19 mouse cellular contexts compared by ENCODE assay signal in genomic region chr16:94693687-94694305, GRCm38 (mm10).
DNase-seq lines count a peak whose midpoint lies in the region; ATAC-seq and TF ChIP-seq lines count a peak whose summit lies in the region.
"Had no signal": no experiment of that assay in that cellular context is flagged by ENCODE, and none has a peak within 500 bp of the region (broad histone marks: within the 10 kb centered on the region; RNA-seq: fewer than 3 reads in every experiment).

No protein-coding gene starts in this region.

- 0 out of 2 replicates have a peak overlapping the region, but pooled peaks have one; percentile 37 for H3K27ac ChIP-seq in kidney, embryonic 16.5 days (ENCODE audit: low read length)
- H3K27ac ChIP-seq in ES-E14 (ENCODE audit: insufficient read depth, low read depth, low read length, poor library complexity, severe bottlenecking) = no peak overlapping the region
- peak overlapping the region; percentile 15; the same call in 1 of the 2 replicates for H3K27ac ChIP-seq in intestine, postnatal 0 days (ENCODE audit: low read depth, low read length)
- H3K27ac ChIP-seq: heart, embryonic 13.5 days; hindbrain, postnatal 0 days had no signal

- 51% methylated on average over 4 of the region's 4 CpGs for WGBS in kidney, embryonic 16.5 days
- WGBS in intestine, postnatal 0 days = 20% methylated on average over 4 of the region's 4 CpGs

- no peak for TF ChIP-seq CTCF in intestine, postnatal 0 days (IDR thresholded peaks at IDR 0.05; ENCODE audit: low read depth)

- H3K4me3 ChIP-seq in kidney, embryonic 16.5 days (ENCODE audit: low read length) = no peak overlapping the region
- no peak overlapping the region for H3K4me3 ChIP-seq in ES-E14 (ENCODE audit: insufficient read depth in 1 of 2, low read depth in 1 of 2, low read length in 2 of 2, poor library complexity in 1 of 2, severe bottlenecking in 1 of 2)
- no peak overlapping the region for H3K4me3 ChIP-seq in intestine, postnatal 0 days (ENCODE audit: low read depth, low read length)
- H3K4me3 ChIP-seq: forebrain, embryonic 15.5 days; heart, embryonic 13.5 days had no signal

- H3K9ac ChIP-seq in kidney, embryonic 16.5 days (replicated peaks; ENCODE audit: low read length) = no peak overlapping the region
- H3K9ac ChIP-seq in ES-E14 (ENCODE audit: insufficient read depth, low read depth, low read length, poor library complexity, severe bottlenecking) = no peak overlapping the region
- no peak overlapping the region for H3K9ac ChIP-seq in intestine, postnatal 0 days (ENCODE audit: low read depth, low read length)
- H3K9ac ChIP-seq: forebrain, embryonic 15.5 days; heart, embryonic 13.5 days had no signal

- ATAC-seq in kidney, embryonic 16.5 days (ENCODE audit: low FRiP score, low TSS enrichment) = no peak
- ATAC-seq in intestine, postnatal 0 days = peak; percentile 49
- ATAC-seq: CD4-positive, CD25-positive, alpha-beta regulatory T cell, adult 4 months; forebrain, embryonic 15.5 days; hindbrain, postnatal 0 days had no signal

- peak; percentile 31 for DNase-seq in adrenal gland, adult 2 months
- no peak for DNase-seq in adrenal gland, postnatal 4 days (ENCODE audit: low spot score in 2 of 2)
- no peak for DNase-seq in kidney, adult 9 months
- DNase-seq in ES-E14 (ENCODE audit: low read depth, low spot score) = no peak
- no peak for DNase-seq in embryo, embryonic 9.5 days (ENCODE audit: extremely low spot score)
- DNase-seq: adrenal gland, adult 8-10 months; B cell, adult 2 months; cerebellum, adult 11 months; cerebellum, adult 8-10 months; cerebellum, postnatal 14 days; gastrocnemius, postnatal 36 days; heart, adult 11 months; heart, postnatal 36 days had no signal

- H3K27me3 ChIP-seq in kidney, embryonic 16.5 days (ENCODE audit: insufficient read depth, low read length) = no peaks in the 10 kb centered on the region
- no peaks in the 10 kb centered on the region for H3K27me3 ChIP-seq in intestine, postnatal 0 days (replicated peaks; ENCODE audit: control insufficient read depth, insufficient read depth, low read length)
- H3K27me3 ChIP-seq: forebrain, embryonic 15.5 days; heart, embryonic 13.5 days had no signal

- no peaks in the 10 kb centered on the region for H3K9me3 ChIP-seq in kidney, embryonic 16.5 days (ENCODE audit: low read length)
- no peaks in the 10 kb centered on the region for H3K9me3 ChIP-seq in ES-E14 (ENCODE audit: control insufficient read depth, insufficient read depth, low read depth, low read length)
- no peaks in the 10 kb centered on the region for H3K9me3 ChIP-seq in intestine, postnatal 0 days (ENCODE audit: control insufficient read depth)
- H3K9me3 ChIP-seq: forebrain, embryonic 15.5 days; heart, embryonic 13.5 days had no signal

- peaks cover 45% of the 10 kb centered on the region for H3K36me3 ChIP-seq in kidney, embryonic 16.5 days (ENCODE audit: insufficient read depth, low read length)
- peaks cover 26% of the 10 kb centered on the region for H3K36me3 ChIP-seq in ES-E14 (ENCODE audit: control insufficient read depth, insufficient read depth, low read length, poor library complexity, severe bottlenecking)
- H3K36me3 ChIP-seq in intestine, postnatal 0 days (ENCODE audit: control insufficient read depth, insufficient read depth) = peaks cover 40% of the 10 kb centered on the region

- H3K4me2 ChIP-seq in kidney, embryonic 16.5 days (replicated peaks; ENCODE audit: low read depth, low read length) = no peak overlapping the region
- H3K4me2 ChIP-seq in intestine, postnatal 0 days (replicated peaks; ENCODE audit: low read depth) = no peak overlapping the region
- H3K4me2 ChIP-seq: forebrain, embryonic 15.5 days; heart, embryonic 13.5 days had no signal

- no peaks in the 10 kb centered on the region for H3K4me1 ChIP-seq in kidney, embryonic 16.5 days (ENCODE audit: insufficient read depth, low read length)
- H3K4me1 ChIP-seq in ES-E14 (ENCODE audit: control insufficient read depth in 2 of 2, insufficient read depth in 2 of 2, low read length in 2 of 2, poor library complexity in 1 of 2) = no peaks in the 10 kb centered on the region; a peak in 2 of 4 replicates
- H3K4me1 ChIP-seq in intestine, postnatal 0 days (replicated peaks; ENCODE audit: control insufficient read depth, insufficient read depth, low read length) = no peaks in the 10 kb centered on the region
- H3K4me1 ChIP-seq: heart, embryonic 13.5 days had no signal

- in situ Hi-C loops in ES-E14 (cut with MboI; ENCODE audit: low sequenced_read_pairs in 2 of 2, unreplicated experiment in 2 of 2) = no loop called here

TF ChIP-seq in ES-E14, 5 proteins besides CTCF, POLR2A, EP300 and RAD21:
- 0 out of 2 replicates have a peak, but pooled peaks have one; percentile 15 for TF ChIP-seq ZNF384 (IDR thresholded peaks at IDR 0.05; ENCODE audit: low read depth, low read length)
- TF ChIP-seq CHD2 (IDR thresholded peaks at IDR 0.05; ENCODE audit: low read depth, low read length) = no peak
TF ChIP-seq in ES-E14: peak in this region for 1.
